Mouse (Mus musculus): ENCODE measurements around the gene P2ry12. TPM values are rescaled to one million over a fixed set of nuclear protein-coding genes. Genes with fewer than 3 reads are reported as not detected.

P2ry12 gene
- total and polyA plus RNA-seq, 2 experiments: 1.7 to 2.3 TPM

DNA sequence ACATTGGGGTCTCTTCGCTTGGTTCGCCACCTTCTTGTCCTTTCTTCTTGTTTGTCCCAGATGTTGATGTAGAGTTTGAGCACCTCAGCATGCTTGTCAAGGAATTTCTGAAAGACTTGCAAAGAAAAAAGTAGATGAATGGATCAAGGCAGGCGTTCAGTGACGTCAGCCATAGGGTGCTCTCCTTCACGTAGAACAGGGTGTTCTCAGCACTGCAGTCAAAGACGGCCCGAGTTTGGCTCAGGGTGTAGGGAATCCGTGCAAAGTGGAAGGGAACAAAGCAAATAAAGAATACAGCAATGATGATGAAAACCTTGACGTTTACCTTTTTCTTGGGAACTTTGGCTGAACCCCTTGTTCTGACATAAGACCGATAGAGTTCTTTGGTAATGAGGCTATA is 45.5 kb downstream of the P2ry12 start:
- no peaks in the 10 kb centered on the region for H3K36me3 ChIP-seq (ENCODE audit: control insufficient read depth, insufficient read depth, low read length)
- no peaks in the 10 kb centered on the region for H3K27me3 ChIP-seq (ENCODE audit: control insufficient read depth, insufficient read depth, low read length)
- no peak overlapping the region for H3K27ac ChIP-seq (replicated peaks; ENCODE audit: insufficient read depth, low read depth, low read length)
- no peaks in the 10 kb centered on the region for H3K4me1 ChIP-seq (ENCODE audit: control insufficient read depth, insufficient read depth, low read length)
- no peak overlapping the region for H3K4me3 ChIP-seq (ENCODE audit: insufficient read depth, low read depth, low read length)
- no peak for DNase-seq (ENCODE audit: extremely low read depth, low read depth, low spot score)
- 69% methylated on average over 10 of the region's 10 CpGs for WGBS
- no peak for TF ChIP-seq POLR2A (IDR thresholded peaks at IDR 0.05; ENCODE audit: extremely low read depth, insufficient read depth, low read length)
- TF ChIP-seq CTCF (IDR thresholded peaks at IDR 0.05; ENCODE audit: low read depth, low read length): no peak
- H3K9ac ChIP-seq (ENCODE audit: low read depth, low read length): no peak overlapping the region
- H3K79me2 ChIP-seq (ENCODE audit: control insufficient read depth, insufficient read depth, low read length): no peaks in the 10 kb centered on the region

DNA sequence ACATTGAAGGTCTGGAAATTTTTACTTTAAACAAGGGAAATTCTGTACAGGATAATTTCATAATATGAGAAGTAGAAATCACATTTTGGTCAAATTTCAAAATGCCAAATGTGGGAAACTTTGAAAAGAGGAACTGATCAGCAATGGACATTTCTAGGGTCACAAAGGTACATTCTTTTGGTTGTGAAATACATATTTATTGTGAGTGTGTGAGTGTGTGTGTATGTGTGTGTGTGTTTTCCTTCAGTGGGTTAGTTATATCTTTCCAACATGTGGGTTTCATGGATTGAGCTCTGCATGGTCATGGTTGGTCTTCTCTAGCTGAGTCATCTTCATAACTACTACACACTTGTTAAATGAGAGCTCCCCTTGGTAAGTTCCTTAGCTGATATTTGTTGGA is 50.3 kb downstream of the P2ry12 start:
- peak; percentile 25 for DNase-seq (ENCODE audit: extremely low read depth, low read depth, low spot score)
- H3K9ac ChIP-seq (ENCODE audit: low read depth, low read length): no peak overlapping the region
- TF ChIP-seq POLR2A (IDR thresholded peaks at IDR 0.05; ENCODE audit: extremely low read depth, insufficient read depth, low read length): no peak
- TF ChIP-seq CTCF (IDR thresholded peaks at IDR 0.05; ENCODE audit: low read depth, low read length): no peak
- no peak overlapping the region for H3K4me3 ChIP-seq (ENCODE audit: insufficient read depth, low read depth, low read length)
- H3K79me2 ChIP-seq (ENCODE audit: control insufficient read depth, insufficient read depth, low read length): no peaks in the 10 kb centered on the region
- no peaks in the 10 kb centered on the region for H3K4me1 ChIP-seq (ENCODE audit: control insufficient read depth, insufficient read depth, low read length)
- H3K27ac ChIP-seq (replicated peaks; ENCODE audit: insufficient read depth, low read depth, low read length): no peak overlapping the region
- H3K36me3 ChIP-seq (ENCODE audit: control insufficient read depth, insufficient read depth, low read length): no peaks in the 10 kb centered on the region
- H3K27me3 ChIP-seq (ENCODE audit: control insufficient read depth, insufficient read depth, low read length): no peaks in the 10 kb centered on the region

DNA sequence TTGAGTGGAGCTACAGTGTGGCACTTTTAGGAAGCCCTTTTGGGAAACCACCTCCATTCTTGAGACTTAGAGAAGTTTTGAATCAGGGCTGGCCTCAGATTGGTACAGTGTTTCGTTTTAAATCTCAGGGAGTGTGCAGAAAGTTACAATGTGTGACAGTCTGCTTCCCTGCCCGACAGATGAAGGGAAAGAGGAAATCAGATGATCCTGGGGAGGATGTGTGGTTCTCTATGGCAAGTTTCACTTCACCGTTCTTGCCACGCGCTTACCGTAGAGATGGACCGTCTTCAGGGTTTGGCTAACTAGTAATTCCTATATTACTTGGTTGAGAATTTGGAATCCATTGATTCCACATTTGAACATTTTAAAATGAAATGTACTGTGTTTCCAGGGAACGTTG is 50.9 kb downstream of the P2ry12 start:
- 90% methylated on average over 8 of the region's 8 CpGs for WGBS
- TF ChIP-seq CTCF (IDR thresholded peaks at IDR 0.05; ENCODE audit: low read depth, low read length) (no peak), POLR2A (IDR thresholded peaks at IDR 0.05; ENCODE audit: extremely low read depth, insufficient read depth, low read length) (no peak)
- H3K36me3 ChIP-seq (ENCODE audit: control insufficient read depth, insufficient read depth, low read length): no peaks in the 10 kb centered on the region
- DNase-seq (ENCODE audit: extremely low read depth, low read depth, low spot score): peak; percentile 31
- H3K79me2 ChIP-seq (ENCODE audit: control insufficient read depth, insufficient read depth, low read length): no peaks in the 10 kb centered on the region
- H3K4me1 ChIP-seq (ENCODE audit: control insufficient read depth, insufficient read depth, low read length): no peaks in the 10 kb centered on the region
- H3K4me3 ChIP-seq (ENCODE audit: insufficient read depth, low read depth, low read length): no peak overlapping the region
- H3K27me3 ChIP-seq (ENCODE audit: control insufficient read depth, insufficient read depth, low read length): no peaks in the 10 kb centered on the region
- H3K9ac ChIP-seq (ENCODE audit: low read depth, low read length): no peak overlapping the region
- H3K27ac ChIP-seq (replicated peaks; ENCODE audit: insufficient read depth, low read depth, low read length): 0 out of 2 replicates have a peak overlapping the region, but pooled peaks have one; percentile 23

DNA sequence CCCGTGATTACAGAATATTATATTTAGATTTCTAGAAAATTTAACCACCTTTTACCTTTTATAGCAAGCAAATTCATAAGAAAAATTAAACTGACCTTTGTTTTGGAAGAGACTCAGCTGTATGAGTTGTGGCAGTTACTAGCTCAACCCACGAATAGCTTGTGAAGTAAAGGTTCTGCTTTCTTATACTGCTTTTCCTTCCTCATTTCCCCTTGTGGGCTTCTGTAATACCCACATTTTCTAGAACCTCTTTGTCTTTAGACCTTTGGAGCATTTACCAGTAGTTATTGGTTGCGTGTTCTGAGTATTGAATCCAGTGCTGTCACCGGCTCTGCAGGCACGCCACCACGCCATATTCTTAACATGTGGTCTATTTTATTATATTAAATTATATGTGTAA is 51.9 kb downstream of the P2ry12 start, which contains the start of gene P2ry13:
Gene P2ry13, minus strand, starts transcription at position 156 of the 400 bp plus-strand sequence.
- 85% methylated on average over 6 of the region's 6 CpGs for WGBS
- DNase-seq (ENCODE audit: extremely low read depth, low read depth, low spot score): no peak
- Histone ChIP-seq H3K36me3 (ENCODE audit: control insufficient read depth, insufficient read depth, low read length) (no peaks in the 10 kb centered on the region), H3K9ac (ENCODE audit: low read depth, low read length) (peak within 1 kb of the TSS; percentile 30), H3K4me3 (ENCODE audit: insufficient read depth, low read depth, low read length) (peak within 1 kb of the TSS; percentile 34), H3K79me2 (ENCODE audit: control insufficient read depth, insufficient read depth, low read length) (no peaks in the 10 kb centered on the region), H3K27me3 (ENCODE audit: control insufficient read depth, insufficient read depth, low read length) (no peaks in the 10 kb centered on the region), H3K27ac (replicated peaks; ENCODE audit: insufficient read depth, low read depth, low read length) (0 out of 2 replicates have a peak within 1 kb of the TSS, but pooled peaks have one; percentile 27), H3K4me1 (ENCODE audit: control insufficient read depth, insufficient read depth, low read length) (no peaks in the 10 kb centered on the region)
- TF ChIP-seq CTCF (IDR thresholded peaks at IDR 0.05; ENCODE audit: low read depth, low read length) (no peak), POLR2A (IDR thresholded peaks at IDR 0.05; ENCODE audit: extremely low read depth, insufficient read depth, low read length) (no peak)

DNA sequence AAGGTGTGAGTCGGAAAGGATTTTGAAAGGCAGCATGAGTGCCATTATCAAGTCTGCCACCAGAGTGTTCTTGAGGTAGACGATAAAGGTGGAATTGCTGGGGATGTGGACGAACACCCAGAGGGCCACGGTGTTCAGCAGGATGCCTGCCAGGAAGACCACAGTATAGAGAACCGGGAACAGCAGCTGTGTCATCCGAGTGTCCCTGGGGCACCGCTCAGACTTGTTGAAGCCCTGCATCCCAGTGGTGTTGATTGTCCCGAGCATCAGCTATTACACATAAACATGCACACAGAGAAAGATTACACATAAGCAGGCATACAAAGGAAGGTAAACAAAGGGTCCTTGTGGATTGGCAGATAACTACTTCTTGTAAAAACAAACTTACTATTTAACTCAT is 52.6 kb downstream of the P2ry12 start:
- 74% methylated on average over 8 of the region's 8 CpGs for WGBS
- 0 out of 2 replicates have a peak overlapping the region, but pooled peaks have one; percentile 27 for H3K27ac ChIP-seq (replicated peaks; ENCODE audit: insufficient read depth, low read depth, low read length)
- H3K4me3 ChIP-seq (ENCODE audit: insufficient read depth, low read depth, low read length): peak overlapping the region; percentile 34
- H3K79me2 ChIP-seq (ENCODE audit: control insufficient read depth, insufficient read depth, low read length): no peaks in the 10 kb centered on the region
- no peak for DNase-seq (ENCODE audit: extremely low read depth, low read depth, low spot score)
- no peaks in the 10 kb centered on the region for H3K27me3 ChIP-seq (ENCODE audit: control insufficient read depth, insufficient read depth, low read length)
- TF ChIP-seq CTCF (IDR thresholded peaks at IDR 0.05; ENCODE audit: low read depth, low read length) (no peak), POLR2A (IDR thresholded peaks at IDR 0.05; ENCODE audit: extremely low read depth, insufficient read depth, low read length) (no peak)
- peak overlapping the region; percentile 30 for H3K9ac ChIP-seq (ENCODE audit: low read depth, low read length)
- H3K36me3 ChIP-seq (ENCODE audit: control insufficient read depth, insufficient read depth, low read length): no peaks in the 10 kb centered on the region
- H3K4me1 ChIP-seq (ENCODE audit: control insufficient read depth, insufficient read depth, low read length): no peaks in the 10 kb centered on the region

DNA sequence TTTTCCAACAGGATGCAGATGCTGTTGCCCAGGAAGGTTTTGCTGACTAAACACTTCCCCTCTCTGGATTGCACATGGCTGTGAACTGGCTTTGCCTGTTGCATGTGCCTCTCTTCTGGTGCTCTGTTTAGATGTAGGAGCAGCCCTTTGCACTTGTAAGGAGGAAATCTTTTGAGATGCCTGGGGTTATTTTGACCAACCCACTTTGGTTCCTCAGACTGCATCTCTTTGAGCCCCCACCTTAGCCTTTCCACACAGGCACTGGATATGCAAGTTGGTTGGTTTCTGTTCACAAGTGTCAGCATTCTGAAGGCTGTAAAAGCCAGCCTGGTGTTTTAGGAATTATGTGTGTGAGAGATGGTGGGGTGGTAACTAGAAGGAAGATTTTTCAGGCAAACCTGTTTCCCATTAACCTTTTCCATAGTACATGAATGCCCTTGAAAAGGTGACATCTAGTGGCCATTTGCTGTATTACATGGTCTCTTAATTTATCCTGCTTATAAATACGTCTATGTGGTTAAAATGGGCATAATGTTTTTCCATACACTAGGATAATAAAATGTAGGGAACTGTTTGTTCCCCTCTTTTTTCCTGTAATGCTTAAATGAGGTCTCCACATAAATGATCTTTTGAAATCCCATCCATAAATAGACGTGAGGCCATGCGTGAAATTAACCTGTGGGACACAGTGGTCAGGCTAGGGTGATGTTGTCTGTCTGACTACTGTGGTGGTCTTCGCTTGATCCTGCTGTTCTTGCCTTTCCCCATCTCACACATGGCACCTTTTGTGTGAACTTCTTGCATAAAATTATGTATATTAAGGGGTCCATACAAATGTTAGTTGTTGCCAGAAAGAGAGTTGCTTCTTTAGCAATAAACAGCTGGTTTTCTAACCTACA is 53.8 kb downstream of the P2ry12 start:
- H3K27me3 ChIP-seq (ENCODE audit: control insufficient read depth, insufficient read depth, low read length): no peaks in the 10 kb centered on the region
- H3K4me1 ChIP-seq (ENCODE audit: control insufficient read depth, insufficient read depth, low read length): no peaks in the 10 kb centered on the region
- DNase-seq (ENCODE audit: extremely low read depth, low read depth, low spot score): peak; percentile 66
- no peak overlapping the region for H3K9ac ChIP-seq (ENCODE audit: low read depth, low read length)
- TF ChIP-seq POLR2A (IDR thresholded peaks at IDR 0.05; ENCODE audit: extremely low read depth, insufficient read depth, low read length) (no peak), CTCF (IDR thresholded peaks at IDR 0.05; ENCODE audit: low read depth, low read length) (peak; percentile 56)
- WGBS: 59% methylated on average over 4 of the region's 4 CpGs
- no peaks in the 10 kb centered on the region for H3K36me3 ChIP-seq (ENCODE audit: control insufficient read depth, insufficient read depth, low read length)
- no peak overlapping the region for H3K27ac ChIP-seq (replicated peaks; ENCODE audit: insufficient read depth, low read depth, low read length)
- H3K4me3 ChIP-seq (ENCODE audit: insufficient read depth, low read depth, low read length): peak overlapping the region; percentile 17; the same call in 1 of the 2 replicates
- no peaks in the 10 kb centered on the region for H3K79me2 ChIP-seq (ENCODE audit: control insufficient read depth, insufficient read depth, low read length)
